Mouse (Mus musculus) frontal cortex, postnatal 10 days (tissue): Measurements from ENCODE around the gene Max.

Experiments
- DNase-seq, 2 experiments: peaks; one replicate each; pipeline ENCODE4 v3.0.0; 2022; ENCODE audit warnings: low spot score in 2 of 2, mixed read lengths in 1 of 2

The Max gene

GRCm38 (mm10) chr12:76887941-76888340 is 74.1 kb downstream of the Max start:
- no peak for DNase-seq
